Mouse (Mus musculus) forebrain, embryonic 11.5 days (tissue): ENCODE measurements around the gene Ttc7b. TPM values are rescaled to one million over a fixed set of nuclear protein-coding genes. Genes with fewer than 3 reads are reported as not detected.

Experiments used
- ATAC-seq: fragments of 200-750 bp; cut with Nextera tagmentation; replicated peaks from 2 replicates; pipeline ENCODE4 v1.8.0; 2017; ENCODE audit warnings: moderate TSS enrichment; ENCODE audit not compliant: low FRiP score
- DNase-seq: peaks from one replicate; pipeline ENCODE4 v3.0.0-alpha.2; 2017; ENCODE audit warnings: low spot score
- H3K27ac ChIP-seq: fragments of 300-500 bp; sonication (generic); 2 replicates; pipeline ENCODE4 v1.5.1; 2014; ENCODE audit warnings: low read depth, low read length
- H3K27me3 ChIP-seq: fragments of 300-500 bp; sonication (generic); 2 replicates; pipeline ENCODE4 v1.6.1; 2014; ENCODE audit warnings: mild to moderate bottlenecking, low read length, mixed read lengths; ENCODE audit not compliant: control insufficient read depth, insufficient read depth
- H3K36me3 ChIP-seq: fragments of 300-500 bp; sonication (generic); 2 replicates; pipeline ENCODE4 v1.6.1; 2014; ENCODE audit warnings: mild to moderate bottlenecking, low read length, moderate library complexity, mixed read lengths; ENCODE audit not compliant: control insufficient read depth, insufficient read depth
- H3K4me1 ChIP-seq: fragments of 300-500 bp; sonication (generic); replicated peaks from 2 replicates; pipeline ENCODE4 v1.6.1; 2014; ENCODE audit warnings: low read length, mixed read lengths; ENCODE audit not compliant: control insufficient read depth, insufficient read depth
- H3K4me2 ChIP-seq: fragments of 300-500 bp; sonication (generic); 2 replicates; pipeline ENCODE4 v1.6.1; 2014; ENCODE audit warnings: low read depth, mild to moderate bottlenecking, low read length, moderate library complexity, mixed read lengths; ENCODE audit not compliant: severe bottlenecking
- H3K4me3 ChIP-seq: fragments of 300-500 bp; sonication (generic); 2 replicates; pipeline ENCODE4 v1.5.1; 2014; ENCODE audit warnings: low read depth, low read length
- H3K9ac ChIP-seq: fragments of 300-500 bp; sonication (generic); 2 replicates; pipeline ENCODE4 v1.6.1; 2014; ENCODE audit warnings: low read length
- H3K9me3 ChIP-seq: fragments of 300-500 bp; sonication (generic); 2 replicates; pipeline ENCODE4 v1.6.1; 2016; ENCODE audit warnings: low read length, mixed read lengths; ENCODE audit not compliant: control insufficient read depth
- WGBS: fragments of 180-500 bp; shearing (Covaris S2); extraction: QIAGEN DNeasy Blood & Tissue Kit; methylation state at CpG from one replicate; pipeline ENCODE4 v1.1.7; 2014; 5-methylcytosine and 5-hydroxymethylcytosine counted together
- polyA plus RNA-seq: library from polyadenylated mRNA; unstranded; fragments of >200 nt; fragmentation: Nextera tagmentation; extraction: Ambion mirVana; gene quantifications from 2 replicates; pipeline ENCODE4 v1.2.1, GENCODE M21; 2014

Gene Ttc7b
- polyA plus RNA-seq, 1 experiment from 2014 or later = 9.5 TPM

DNA sequence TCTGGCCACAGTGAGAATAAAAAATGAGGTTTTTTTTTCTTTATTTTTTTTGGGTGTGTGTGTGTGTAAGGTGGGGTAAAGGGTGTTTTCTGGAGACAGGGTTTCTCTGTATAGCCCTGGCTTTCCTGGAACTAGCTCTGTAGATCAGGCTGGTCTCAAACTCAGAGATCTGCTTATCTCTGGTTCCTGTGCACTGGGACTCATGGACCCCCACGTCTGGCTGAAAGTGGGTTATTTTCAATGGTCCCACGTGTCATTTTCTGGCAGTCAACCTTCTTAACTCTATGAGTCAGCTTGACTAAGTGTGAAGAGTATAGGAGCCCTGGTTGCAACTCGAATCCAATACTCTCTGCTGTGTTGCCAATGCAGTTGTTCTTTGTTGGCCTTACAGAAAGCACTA, 127.1 kb downstream of the Ttc7b start:
- no peaks in the 10 kb centered on the region for H3K27me3 ChIP-seq
- no peak overlapping the region for H3K27ac ChIP-seq
- no peak overlapping the region for H3K4me2 ChIP-seq
- DNase-seq (no peak), ATAC-seq (no peak)
- 81% methylated on average over 3 of the region's 3 CpGs for WGBS
- H3K9me3 ChIP-seq = no peaks in the 10 kb centered on the region
- H3K4me3 ChIP-seq = no peak overlapping the region
- peaks cover 3% of the 10 kb centered on the region; the same call in 1 of the 2 replicates for H3K4me1 ChIP-seq
- peaks cover 3% of the 10 kb centered on the region; the same call in 1 of the 2 replicates for H3K36me3 ChIP-seq
- H3K9ac ChIP-seq = no peak overlapping the region

DNA sequence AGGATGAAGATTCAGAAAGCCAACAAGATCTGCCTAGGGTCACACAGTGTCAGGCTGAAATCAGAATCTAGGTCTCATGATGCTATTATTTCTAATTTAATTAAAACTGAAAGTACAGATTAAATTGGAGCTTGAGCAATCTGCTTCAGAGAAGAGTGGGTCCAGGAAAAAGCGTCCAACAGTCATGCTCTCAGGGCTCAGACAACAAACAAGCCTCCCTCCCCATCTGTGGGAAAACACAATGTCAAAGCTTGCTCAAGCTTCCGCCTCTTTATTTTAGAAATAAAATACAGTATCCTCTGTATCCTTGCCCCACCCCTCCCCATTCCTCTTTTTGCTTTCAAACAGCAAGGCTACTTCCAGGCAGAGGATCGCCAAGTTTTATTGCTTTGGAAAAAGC, 127.5 kb downstream of the Ttc7b start:
- Histone ChIP-seq H3K27me3 (no peaks in the 10 kb centered on the region), H3K4me2 (no peak overlapping the region), H3K27ac (no peak overlapping the region), H3K9me3 (no peaks in the 10 kb centered on the region), H3K4me3 (no peak overlapping the region), H3K4me1 (peaks cover 3% of the 10 kb centered on the region; the same call in 1 of the 2 replicates), H3K36me3 (peaks cover 3% of the 10 kb centered on the region; the same call in 1 of the 2 replicates), H3K9ac (no peak overlapping the region)
- no peak for DNase-seq
- 91% methylated on average over 3 of the region's 3 CpGs for WGBS
- ATAC-seq = no peak

GRCm38 (mm10) chr12:100392466-100392865, 128.2 kb downstream of the Ttc7b start:
- Histone ChIP-seq H3K9ac (no peak overlapping the region), H3K36me3 (peaks cover 3% of the 10 kb centered on the region; the same call in 1 of the 2 replicates), H3K4me1 (peaks cover 3% of the 10 kb centered on the region; the same call in 1 of the 2 replicates), H3K27me3 (no peaks in the 10 kb centered on the region), H3K4me2 (no peak overlapping the region), H3K4me3 (no peak overlapping the region), H3K9me3 (no peaks in the 10 kb centered on the region), H3K27ac (no peak overlapping the region)
- 85% methylated on average over 5 of the region's 5 CpGs for WGBS
- DNase-seq = no peak
- no peak for ATAC-seq

- no peak for ATAC-seq
- H3K36me3 ChIP-seq = peaks cover 3% of the 10 kb centered on the region; the same call in 1 of the 2 replicates
These were observed 128.7 kb downstream of the Ttc7b start for GRCm38 (mm10) chr12:100391890-100392289.

DNA sequence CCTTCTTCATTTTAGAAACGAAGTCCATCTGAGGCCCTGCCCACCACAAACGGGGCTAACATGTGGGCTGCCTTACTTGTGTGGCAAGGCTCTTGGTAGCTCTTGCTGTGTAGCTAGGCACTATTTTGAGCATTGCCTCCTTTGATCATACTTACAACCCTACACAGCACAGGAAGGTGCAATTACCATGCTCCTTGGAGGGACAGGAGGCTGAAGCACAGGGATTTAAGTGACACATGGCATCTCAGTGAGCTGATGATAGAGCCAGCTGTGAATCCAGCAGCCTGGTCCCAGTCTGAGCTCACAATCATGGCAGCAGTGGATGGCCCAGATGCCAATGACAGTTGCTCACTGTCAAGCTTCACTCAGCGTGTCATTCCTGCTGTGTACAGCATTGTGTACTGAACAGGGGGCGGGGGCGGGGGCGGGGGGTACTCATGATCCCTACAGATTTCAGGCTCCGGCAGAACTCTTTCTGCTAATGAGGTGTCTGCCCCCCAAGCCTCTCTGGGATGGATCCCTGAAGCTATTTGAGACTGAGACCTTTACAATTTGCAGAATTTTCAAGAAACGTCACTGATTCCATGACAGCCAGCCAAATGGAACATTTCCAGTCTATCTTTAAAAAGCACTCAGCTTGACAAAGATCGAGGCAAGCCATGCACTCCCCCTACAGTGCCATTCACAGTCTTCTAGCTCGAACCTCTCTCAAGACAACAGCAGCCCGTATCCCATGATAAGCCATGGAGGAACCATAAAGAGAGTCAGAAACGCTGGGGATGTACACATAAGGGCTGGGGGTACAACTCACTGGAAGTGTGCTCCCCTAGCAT, 130.5 kb downstream of the Ttc7b start:
- ATAC-seq (no peak), DNase-seq (no peak)
- Histone ChIP-seq H3K36me3 (peaks cover 3% of the 10 kb centered on the region; the same call in 1 of the 2 replicates), H3K27me3 (no peaks in the 10 kb centered on the region), H3K9ac (no peak overlapping the region), H3K27ac (no peak overlapping the region), H3K4me1 (peaks cover 3% of the 10 kb centered on the region; the same call in 1 of the 2 replicates), H3K9me3 (no peaks in the 10 kb centered on the region), H3K4me2 (no peak overlapping the region), H3K4me3 (no peak overlapping the region)
- 70% methylated on average over 12 of the region's 12 CpGs for WGBS

More at GRCm38 (mm10) chr12:100391890-100392289, 128.7 kb downstream of the Ttc7b start:
- Histone ChIP-seq H3K9ac (no peak overlapping the region), H3K4me3 (no peak overlapping the region), H3K9me3 (no peaks in the 10 kb centered on the region), H3K27ac (no peak overlapping the region), H3K4me2 (no peak overlapping the region), H3K27me3 (no peaks in the 10 kb centered on the region), H3K4me1 (peaks cover 3% of the 10 kb centered on the region; the same call in 1 of the 2 replicates)
- DNase-seq = no peak
- 95% methylated on average over 9 of the region's 9 CpGs for WGBS

DNA sequence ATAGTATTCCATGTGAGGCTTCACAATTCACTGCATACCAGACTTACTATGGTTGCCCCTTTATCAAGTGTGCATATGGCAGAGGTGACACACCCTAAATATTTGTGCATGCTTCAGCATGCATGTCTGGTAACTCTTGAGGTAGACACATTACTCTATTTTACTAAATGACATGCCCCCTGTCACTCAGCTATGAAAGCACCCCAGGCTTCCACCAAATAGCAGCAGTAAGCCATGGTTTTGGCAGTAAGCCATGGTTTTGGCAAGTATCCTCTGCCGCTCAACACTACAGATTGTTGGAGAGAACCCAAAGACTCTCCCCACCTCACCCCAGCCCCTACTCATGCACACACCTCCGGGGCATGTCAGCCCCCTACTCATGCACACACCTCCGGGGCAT, 134.4 kb downstream of the Ttc7b start:
- no peaks in the 10 kb centered on the region for H3K27me3 ChIP-seq
- no peaks in the 10 kb centered on the region for H3K9me3 ChIP-seq
- peaks cover 3% of the 10 kb centered on the region; the same call in 1 of the 2 replicates for H3K4me1 ChIP-seq
- no peak overlapping the region for H3K4me2 ChIP-seq
- no peak overlapping the region for H3K27ac ChIP-seq
- no peak overlapping the region for H3K4me3 ChIP-seq
- DNase-seq (no peak), ATAC-seq (no peak)
- WGBS = 86% methylated on average over 3 of the region's 3 CpGs
- H3K36me3 ChIP-seq = no peaks in the 10 kb centered on the region; the same call in 1 of the 2 replicates
- no peak overlapping the region for H3K9ac ChIP-seq

- H3K27ac ChIP-seq = no peak overlapping the region
- H3K36me3 ChIP-seq = no peaks in the 10 kb centered on the region; the same call in 1 of the 2 replicates
- ATAC-seq (no peak), DNase-seq (no peak)
- no peak overlapping the region for H3K4me2 ChIP-seq
- H3K27me3 ChIP-seq = no peaks in the 10 kb centered on the region
- no peaks in the 10 kb centered on the region for H3K4me1 ChIP-seq
- no peak overlapping the region for H3K4me3 ChIP-seq
- no peak overlapping the region for H3K9ac ChIP-seq
- H3K9me3 ChIP-seq = no peaks in the 10 kb centered on the region
These were observed 138.1 kb downstream of the Ttc7b start for GRCm38 (mm10) chr12:100382526-100382925.

DNA sequence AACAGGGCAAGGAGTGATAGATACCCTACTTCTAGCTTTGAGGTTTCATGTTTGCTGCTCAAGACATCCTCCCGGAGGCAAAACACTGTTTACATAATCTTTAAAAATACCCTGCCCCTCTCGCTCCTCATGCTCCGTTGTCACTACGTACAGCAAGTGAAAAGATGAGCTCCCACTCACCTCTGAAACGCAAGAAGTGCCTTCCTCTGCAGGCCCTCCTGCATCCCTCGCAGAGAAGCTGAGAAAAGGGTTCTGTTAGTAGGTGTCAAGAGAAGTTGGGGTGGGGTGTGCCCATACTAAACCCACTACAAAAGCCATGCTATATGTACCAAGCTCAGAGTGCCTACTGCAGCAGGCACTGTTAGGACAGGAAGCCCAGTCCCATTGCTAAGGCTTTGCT, 138.7 kb downstream of the Ttc7b start:
- Histone ChIP-seq H3K4me1 (no peaks in the 10 kb centered on the region), H3K9ac (no peak overlapping the region), H3K4me3 (no peak overlapping the region), H3K4me2 (no peak overlapping the region), H3K27ac (no peak overlapping the region), H3K9me3 (no peaks in the 10 kb centered on the region), H3K27me3 (no peaks in the 10 kb centered on the region), H3K36me3 (no peaks in the 10 kb centered on the region; the same call in 1 of the 2 replicates)
- DNase-seq (no peak), ATAC-seq (no peak)
- WGBS = 97% methylated on average over 6 of the region's 6 CpGs
